Mouse (Mus musculus): ENCODE measurements around the gene Fam107b.

DNA sequence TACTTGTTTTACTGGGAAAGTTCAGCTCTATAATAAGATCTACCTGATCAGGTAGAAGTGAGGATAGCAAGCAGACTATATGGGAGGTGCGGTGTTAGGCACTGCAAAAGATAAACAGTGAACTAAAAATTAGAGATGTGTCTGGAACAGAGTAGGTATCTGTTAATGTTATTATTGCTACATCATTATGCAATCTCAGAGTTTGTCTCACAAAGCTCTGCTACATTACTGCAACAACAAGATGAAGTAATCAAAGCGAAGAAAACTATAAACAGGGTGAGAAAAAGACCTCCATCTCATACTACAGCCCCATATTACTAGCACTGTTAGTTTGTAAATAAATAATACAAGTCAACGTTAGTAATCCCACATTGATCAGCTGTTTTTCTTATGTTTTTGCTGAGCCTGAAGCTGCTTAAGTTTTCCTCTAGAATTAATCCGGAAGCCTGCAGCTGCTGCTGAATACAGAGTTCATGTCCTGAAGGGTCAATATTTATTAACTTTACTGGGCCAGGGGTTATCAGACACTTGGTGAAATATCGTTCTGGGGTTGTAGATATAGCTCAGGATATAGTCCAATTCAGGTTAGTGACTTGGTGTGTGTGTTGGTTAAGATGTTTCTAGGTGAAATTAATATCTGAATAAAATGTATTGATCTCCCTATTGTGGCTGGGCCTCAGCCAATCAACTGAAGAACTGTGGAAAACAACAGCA, 102.5 kb downstream of the Fam107b start:
- no peak for TF ChIP-seq CTCF (IDR thresholded peaks at IDR 0.05; ENCODE audit: extremely low read depth, insufficient read length, insufficient replicate concordance, low read depth, low read length)
- TF ChIP-seq POLR2A (IDR thresholded peaks at IDR 0.05; ENCODE audit: low read depth, low read length) = no peak

Measured in small intestine, adult 2 months (tissue).